Mouse (Mus musculus): ENCODE data around the gene Gm49396. TPM values are rescaled to one million over a fixed set of nuclear protein-coding genes. Genes with fewer than 3 reads are reported as not detected.
A peak's percentile ranks its signal among the peaks of the same experiment; 100 is the strongest.

Gene Gm49396
- total and polyA plus RNA-seq, 3 experiments = 1.7 to 4.8 (median 3.6) TPM

- no peak for DNase-seq
Measured at GRCm38 (mm10) chr7:30610043-30610442, 46.9 kb downstream of the Gm49396 start.

GRCm38 (mm10) chr7:30612654-30613402 is 49.7 kb downstream of the Gm49396 start, which contains the start of gene Upk1a:
Gene Upk1a (minus strand): TSS chr7:30612847.
- no peak for DNase-seq

DNA sequence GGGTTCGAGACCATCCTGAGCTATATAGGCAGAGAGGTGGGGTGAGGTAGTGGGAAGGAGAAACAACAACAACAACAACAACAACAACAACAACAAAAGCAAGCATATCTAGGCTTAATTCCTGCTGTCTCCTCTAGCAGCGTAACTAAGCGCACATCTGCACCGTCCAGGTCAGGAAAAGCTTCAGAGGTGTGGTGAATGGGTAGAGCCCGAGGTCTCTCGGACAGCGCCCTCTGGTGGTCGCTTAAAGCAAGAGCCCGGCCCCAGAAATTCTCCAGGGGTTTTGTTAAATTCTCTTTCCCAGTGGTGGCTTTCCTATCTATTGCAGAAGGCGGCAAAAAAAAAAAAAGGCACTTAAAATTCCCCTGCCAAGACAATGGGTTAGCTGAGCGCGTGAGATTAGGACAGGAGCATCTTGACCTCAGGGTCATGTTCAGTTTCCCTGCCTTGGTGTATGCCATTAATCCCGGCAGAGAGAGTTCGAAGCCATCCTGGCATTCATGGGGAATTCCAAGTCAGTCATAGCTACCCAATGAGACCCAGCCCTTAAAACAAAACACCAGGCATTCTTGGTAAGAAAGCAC is 50.5 kb downstream of the Gm49396 start:
- DNase-seq = peak; percentile 62

DNA sequence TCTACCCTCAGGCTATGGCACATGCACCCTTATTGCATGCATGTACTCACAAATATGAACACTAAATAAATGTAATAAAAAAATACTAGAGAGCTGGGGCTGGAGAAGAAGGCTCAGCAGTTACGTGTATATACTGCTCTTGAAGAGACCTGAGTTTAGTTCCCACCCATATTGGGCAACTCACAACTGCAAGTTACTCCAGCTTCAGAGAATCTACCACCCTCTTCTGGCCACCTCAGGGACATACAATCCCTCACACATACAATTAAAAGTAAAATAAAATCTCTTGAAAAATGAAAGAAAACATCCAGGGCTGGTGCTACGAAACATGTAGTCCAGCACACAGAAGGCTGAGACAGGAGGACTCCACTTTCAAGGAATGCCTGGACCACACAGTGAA is 51.3 kb downstream of the Gm49396 start:
- DNase-seq = no peak

DNA sequence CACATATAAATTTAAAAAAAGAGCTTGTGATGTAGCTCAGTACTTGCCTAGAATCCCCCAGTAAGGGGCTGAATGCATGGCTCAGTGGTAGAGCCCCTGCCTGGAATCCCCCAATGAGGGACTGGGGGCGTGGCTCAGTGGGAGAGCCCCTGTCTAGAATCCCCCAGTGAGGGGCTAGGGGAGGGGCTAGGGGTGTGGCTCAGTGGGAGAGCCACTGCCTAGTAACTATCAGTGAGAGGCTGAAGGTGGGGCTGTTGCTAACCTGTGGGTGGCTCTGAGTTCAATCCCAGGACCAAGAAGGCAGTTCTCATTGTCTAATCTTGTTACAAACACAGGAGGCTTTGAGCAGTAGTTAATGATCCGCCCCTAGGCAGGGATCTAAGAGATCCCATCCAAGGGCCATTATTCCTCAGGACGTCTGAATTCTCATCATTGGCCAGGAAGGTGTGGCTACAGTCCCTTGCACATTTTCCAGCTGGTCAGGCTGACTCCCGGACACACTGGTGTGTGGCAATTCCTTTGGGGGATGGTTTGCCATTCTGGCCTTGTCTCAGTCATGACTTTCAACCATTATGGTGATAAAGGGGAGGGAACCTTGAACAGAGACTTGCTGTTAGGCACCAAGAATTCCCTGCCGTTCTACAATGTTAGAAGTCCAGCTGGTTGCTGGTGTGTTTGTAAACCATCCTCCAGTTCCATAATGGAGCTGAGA is 52.1 kb downstream of the Gm49396 start:
- peak; percentile 78 for DNase-seq

Small RNA genes within 50 kb of the gene (microRNA-seq; reads per million reads assigned to microRNA genes)
- gene Gm38670 (0.44 to 1.7 reads per million in 2 experiments), gene Mir3569 (0.41 to 0.66 reads per million in 2 experiments)

Other genes starting within 250 kb of the Gm49396 start
Only the 30 nearest of the 33 such genes appear.
- 10 to 100 TPM in 1 of 2 experiments, 1 to 10 TPM in 1; 8.2 to 11.9 TPM for gene Lrfn3, start 200.6 kb upstream of the Gm49396 start, total RNA-seq (2021)
- gene Lrfn3, start 200.6 kb upstream of the Gm49396 start, polyA plus RNA-seq (2012; rRNA removed) = 32.9 and 37.6 TPM in 2 replicates
- 10 to 100 TPM; 34.7 to 41.9 TPM for gene Tyrobp, start 149.6 kb upstream of the Gm49396 start, total RNA-seq (2021)
- gene Tyrobp, start 149.6 kb upstream of the Gm49396 start, polyA plus RNA-seq (2012; rRNA removed) = 73.3 and 87.9 TPM in 2 replicates
- 1 to 10 TPM; 1.2 to 2.0 TPM for gene Hcst, start 143.5 kb upstream of the Gm49396 start, total RNA-seq (2021)
- 6.3 and 7.9 TPM in 2 replicates for gene Hcst, start 143.5 kb upstream of the Gm49396 start, polyA plus RNA-seq (2012; rRNA removed)
- gene Nfkbid, start 141.6 kb upstream of the Gm49396 start, total RNA-seq (2021) = 1 to 10 TPM; 1.1 to 1.3 TPM
- gene Nfkbid, start 141.6 kb upstream of the Gm49396 start, polyA plus RNA-seq (2012; rRNA removed) = 3.7 and 4.1 TPM in 2 replicates
- gene Aplp1, start 117.8 kb upstream of the Gm49396 start, total RNA-seq (2021) = 10 to 100 TPM; 22.7 to 43.2 TPM
- 37.7 and 54.1 TPM in 2 replicates for gene Aplp1, start 117.8 kb upstream of the Gm49396 start, polyA plus RNA-seq (2012; rRNA removed)
- not detected for gene Kirrel2, start 105.7 kb upstream of the Gm49396 start, total RNA-seq (2021)
- not detected in 2 replicates for gene Kirrel2, start 105.7 kb upstream of the Gm49396 start, polyA plus RNA-seq (2012; rRNA removed)
- gene Nphs1, start 105.0 kb upstream of the Gm49396 start, total RNA-seq (2021) = not detected
- gene Nphs1, start 105.0 kb upstream of the Gm49396 start, polyA plus RNA-seq (2012; rRNA removed) = not detected in 2 replicates
- under 1 TPM in 1 of 2 experiments, not detected in 1; 0.86 TPM for gene Prodh2, start 69.7 kb upstream of the Gm49396 start, total RNA-seq (2021)
- 0.10 TPM in 1 of 2 replicates, not detected in the other for gene Prodh2, start 69.7 kb upstream of the Gm49396 start, polyA plus RNA-seq (2012; rRNA removed)
- gene Arhgap33, start 28.3 kb upstream of the Gm49396 start, total RNA-seq (2021) = 1 to 10 TPM; 2.2 to 3.1 TPM
- gene Arhgap33, start 28.3 kb upstream of the Gm49396 start, polyA plus RNA-seq (2012; rRNA removed) = 20.3 and 23.2 TPM in 2 replicates
- gene Hspb6, start 11.2 kb upstream of the Gm49396 start, total RNA-seq (2021) = 10 to 100 TPM; 22.4 to 38.7 TPM
- 96.2 and 110 TPM in 2 replicates for gene Hspb6, start 11.2 kb upstream of the Gm49396 start, polyA plus RNA-seq (2012; rRNA removed)
- gene Proser3, start 11.0 kb upstream of the Gm49396 start, total RNA-seq (2021) = 1 to 10 TPM; 6.8 to 7.0 TPM
- 10.4 and 10.8 TPM in 2 replicates for gene Proser3, start 11.0 kb upstream of the Gm49396 start, polyA plus RNA-seq (2012; rRNA removed)
- gene Lin37, start 3.5 kb upstream of the Gm49396 start, total RNA-seq (2021) = 10 to 100 TPM; 43.7 to 71.4 TPM
- gene Lin37, start 3.5 kb upstream of the Gm49396 start, polyA plus RNA-seq (2012; rRNA removed) = 47.5 and 53.5 TPM in 2 replicates
- 10 to 100 TPM; 73.3 to 92.5 TPM for gene U2af1l4, start within 50 bp of the Gm49396 start, total RNA-seq (2021)
- gene U2af1l4, start within 50 bp of the Gm49396 start, polyA plus RNA-seq (2012; rRNA removed) = 80.1 and 92.3 TPM in 2 replicates
- gene Psenen, start 283 bp downstream of the Gm49396 start, total RNA-seq (2021) = 100 to 1,000 TPM; 185 to 190 TPM
- gene Psenen, start 283 bp downstream of the Gm49396 start, polyA plus RNA-seq (2012; rRNA removed) = 88.6 and 123 TPM in 2 replicates
- gene Igflr1, start 2.1 kb downstream of the Gm49396 start, total RNA-seq (2021) = 1 to 10 TPM; 3.0 to 3.8 TPM
- 6.9 and 10.1 TPM in 2 replicates for gene Igflr1, start 2.1 kb downstream of the Gm49396 start, polyA plus RNA-seq (2012; rRNA removed)
- gene Kmt2b, start 25.4 kb downstream of the Gm49396 start, total RNA-seq (2021) = 10 to 100 TPM; 28.5 to 41.4 TPM
- gene Kmt2b, start 25.4 kb downstream of the Gm49396 start, polyA plus RNA-seq (2012; rRNA removed) = 50.2 and 50.4 TPM in 2 replicates
- gene Zbtb32, start 35.6 kb downstream of the Gm49396 start, total RNA-seq (2021) = under 1 TPM in 1 of 2 experiments, not detected in 1; 0.46 TPM
- gene Zbtb32, start 35.6 kb downstream of the Gm49396 start, polyA plus RNA-seq (2012; rRNA removed) = 0.44 and 0.45 TPM in 2 replicates
- under 1 TPM in 1 of 2 experiments, not detected in 1; 0.21 TPM for gene Upk1a, start 49.5 kb downstream of the Gm49396 start, total RNA-seq (2021)
- 1.3 and 1.5 TPM in 2 replicates for gene Upk1a, start 49.5 kb downstream of the Gm49396 start, polyA plus RNA-seq (2012; rRNA removed)
- gene Cox6b1, start 62.8 kb downstream of the Gm49396 start, total RNA-seq (2021) = 1,000 to 10,000 TPM; 1,292 to 2,642 TPM
- gene Cox6b1, start 62.8 kb downstream of the Gm49396 start, polyA plus RNA-seq (2012; rRNA removed) = 223 and 275 TPM in 2 replicates
- not detected for gene Etv2, start 72.5 kb downstream of the Gm49396 start, total RNA-seq (2021)
- gene Etv2, start 72.5 kb downstream of the Gm49396 start, polyA plus RNA-seq (2012; rRNA removed) = not detected in 2 replicates
- gene Rbm42, start 87.0 kb downstream of the Gm49396 start, total RNA-seq (2021) = 10 to 100 TPM; 78.0 to 81.9 TPM
- 125 and 139 TPM in 2 replicates for gene Rbm42, start 87.0 kb downstream of the Gm49396 start, polyA plus RNA-seq (2012; rRNA removed)
- gene Haus5, start 101.7 kb downstream of the Gm49396 start, total RNA-seq (2021) = 10 to 100 TPM in 1 of 2 experiments, 1 to 10 TPM in 1; 6.2 to 10.7 TPM
- gene Haus5, start 101.7 kb downstream of the Gm49396 start, polyA plus RNA-seq (2012; rRNA removed) = 6.3 and 6.9 TPM in 2 replicates
- gene Pmis2, start 108.3 kb downstream of the Gm49396 start, total RNA-seq (2021) = not detected
- gene Pmis2, start 108.3 kb downstream of the Gm49396 start, polyA plus RNA-seq (2012; rRNA removed) = not detected in 2 replicates
- gene 2200002J24Rik, start 135.6 kb downstream of the Gm49396 start, total RNA-seq (2021) = 1 to 10 TPM; 3.5 to 5.7 TPM
- 12.5 and 12.7 TPM in 2 replicates for gene 2200002J24Rik, start 135.6 kb downstream of the Gm49396 start, polyA plus RNA-seq (2012; rRNA removed)
- gene Atp4a, start 148.9 kb downstream of the Gm49396 start, total RNA-seq (2021) = 1 to 10 TPM; 2.0 to 3.0 TPM
- gene Atp4a, start 148.9 kb downstream of the Gm49396 start, polyA plus RNA-seq (2012; rRNA removed) = 3.3 and 3.9 TPM in 2 replicates
- 100 to 1,000 TPM; 193 to 234 TPM for gene Tmem147, start 166.2 kb downstream of the Gm49396 start, total RNA-seq (2021)
- 333 and 341 TPM in 2 replicates for gene Tmem147, start 166.2 kb downstream of the Gm49396 start, polyA plus RNA-seq (2012; rRNA removed)
- gene Gapdhs, start 180.3 kb downstream of the Gm49396 start, total RNA-seq (2021) = not detected
- gene Gapdhs, start 180.3 kb downstream of the Gm49396 start, polyA plus RNA-seq (2012; rRNA removed) = not detected in 2 replicates
- 100 to 1,000 TPM; 269 to 540 TPM for gene Sbsn, start 188.1 kb downstream of the Gm49396 start, total RNA-seq (2021)
- gene Sbsn, start 188.1 kb downstream of the Gm49396 start, polyA plus RNA-seq (2012; rRNA removed) = 71.3 and 81.0 TPM in 2 replicates
- 1 to 10 TPM; 3.9 to 5.9 TPM for gene Dmkn, start 200.4 kb downstream of the Gm49396 start, total RNA-seq (2021)
- gene Dmkn, start 200.4 kb downstream of the Gm49396 start, polyA plus RNA-seq (2012; rRNA removed) = 3.5 and 7.6 TPM in 2 replicates
- gene Krtdap, start 224.6 kb downstream of the Gm49396 start, total RNA-seq (2021) = not detected
- not detected in 2 replicates for gene Krtdap, start 224.6 kb downstream of the Gm49396 start, polyA plus RNA-seq (2012; rRNA removed)

Data from adrenal gland, adult 2 months (tissue).